Mouse (Mus musculus): ENCODE measurements around the gene Banp. TPM values are rescaled to one million over a fixed set of nuclear protein-coding genes. Genes with fewer than 3 reads are reported as not detected.

The Banp gene
- total and polyA plus RNA-seq, 3 experiments, result 13.1 to 26.9 (median 17.9) TPM

DNA sequence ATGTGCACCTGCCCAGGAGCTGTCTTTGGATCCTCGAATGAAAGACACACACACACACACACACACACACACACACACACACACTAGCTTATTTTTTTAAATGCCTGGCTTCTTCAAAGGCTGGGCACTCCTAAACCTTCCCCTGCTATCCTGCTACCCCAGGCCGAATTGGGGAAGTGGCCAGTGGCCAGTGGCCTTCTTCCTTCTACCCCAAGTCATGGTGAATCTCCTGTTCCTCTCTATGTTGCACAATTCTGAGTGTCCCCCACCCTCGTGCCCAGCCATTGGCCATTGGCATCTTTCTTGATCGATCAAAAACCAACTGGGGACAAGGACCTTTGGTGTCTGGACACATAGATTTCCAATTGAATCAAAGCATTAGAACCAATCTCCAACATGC lies 19.5 kb upstream of the Banp start:
- no peak for TF ChIP-seq CTCF (IDR thresholded peaks at IDR 0.05)
- no peak for TF ChIP-seq EP300 (IDR thresholded peaks at IDR 0.05; ENCODE audit: insufficient read depth, low read depth, low read length)
- no peak for TF ChIP-seq POLR2A (IDR thresholded peaks at IDR 0.05; ENCODE audit: insufficient read depth, low read depth, low read length)
- 71% methylated on average over 4 of the region's 4 CpGs for WGBS
- H3K27ac ChIP-seq, result no peak overlapping the region
- no peak for DNase-seq
- H3K4me1 ChIP-seq (ENCODE audit: control insufficient read depth, insufficient read depth, low read length), result peaks cover 1% of the 10 kb centered on the region; the same call in 1 of the 2 replicates
- H3K9ac ChIP-seq (ENCODE audit: low read depth, low read length), result no peak overlapping the region
- no peaks in the 10 kb centered on the region for H3K36me3 ChIP-seq (ENCODE audit: control insufficient read depth, insufficient read depth, low read length)
- H3K4me3 ChIP-seq, result no peak overlapping the region
- intact Hi-C loops (cut with DNase I), result no loop called here
- H3K79me2 ChIP-seq (replicated peaks; ENCODE audit: control insufficient read depth, insufficient read depth, low read length), result no peaks in the 10 kb centered on the region
- no peaks in the 10 kb centered on the region for H3K27me3 ChIP-seq (ENCODE audit: control insufficient read depth, insufficient read depth, low read length)

GRCm38 (mm10) chr8:121931571-121931970 lies 18.0 kb upstream of the Banp start:
- intact Hi-C loops (cut with DNase I), result no loop called here
- H3K4me1 ChIP-seq (ENCODE audit: control insufficient read depth, insufficient read depth, low read length), result no peaks in the 10 kb centered on the region; the same call in 1 of the 2 replicates
- no peak overlapping the region for H3K9ac ChIP-seq (ENCODE audit: low read depth, low read length)
- no peaks in the 10 kb centered on the region for H3K36me3 ChIP-seq (ENCODE audit: control insufficient read depth, insufficient read depth, low read length)
- no peak overlapping the region for H3K4me3 ChIP-seq
- 74% methylated on average over 7 of the region's 7 CpGs for WGBS
- TF ChIP-seq POLR2A (IDR thresholded peaks at IDR 0.05; ENCODE audit: insufficient read depth, low read depth, low read length) (no peak), EP300 (IDR thresholded peaks at IDR 0.05; ENCODE audit: insufficient read depth, low read depth, low read length) (no peak), CTCF (IDR thresholded peaks at IDR 0.05) (no peak)
- H3K27ac ChIP-seq, result no peak overlapping the region
- H3K27me3 ChIP-seq (ENCODE audit: control insufficient read depth, insufficient read depth, low read length), result no peaks in the 10 kb centered on the region
- DNase-seq, result no peak
- no peaks in the 10 kb centered on the region for H3K79me2 ChIP-seq (replicated peaks; ENCODE audit: control insufficient read depth, insufficient read depth, low read length)

DNA sequence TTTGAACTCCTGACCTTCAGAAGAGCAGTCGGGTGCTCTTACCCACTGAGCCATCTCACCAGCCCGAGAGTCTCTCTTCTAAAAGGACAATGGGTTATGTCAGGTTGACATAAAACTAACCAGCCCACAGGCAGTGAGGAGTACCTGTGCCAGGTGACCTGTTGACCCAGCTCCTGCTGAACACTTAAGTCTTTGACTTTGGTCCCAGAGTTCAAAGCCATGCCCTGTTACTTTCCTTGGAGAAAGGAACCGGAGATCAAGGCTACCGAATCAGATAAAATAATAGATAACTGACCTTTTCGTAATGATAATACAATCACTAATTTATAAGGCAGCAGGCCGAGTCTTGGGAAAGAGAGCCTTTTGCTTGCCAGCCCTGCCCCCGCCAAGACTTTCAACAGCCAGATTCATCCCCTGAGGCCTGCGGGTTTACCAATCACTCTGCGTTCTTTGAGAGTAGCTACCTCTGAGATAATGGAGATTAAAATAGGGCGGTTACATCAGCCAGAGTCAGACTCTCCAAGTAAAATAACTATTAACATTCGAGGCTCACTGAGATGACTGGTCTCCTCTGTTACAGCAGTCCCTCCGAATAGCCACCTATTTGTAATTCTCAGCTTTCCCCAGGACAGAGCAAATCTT lies 17.4 kb upstream of the Banp start:
- no peak overlapping the region for H3K27ac ChIP-seq
- H3K27me3 ChIP-seq (ENCODE audit: control insufficient read depth, insufficient read depth, low read length), result no peaks in the 10 kb centered on the region
- H3K4me1 ChIP-seq (ENCODE audit: control insufficient read depth, insufficient read depth, low read length), result no peaks in the 10 kb centered on the region; the same call in 1 of the 2 replicates
- 69% methylated on average over 12 of the region's 12 CpGs for WGBS
- no peaks in the 10 kb centered on the region for H3K79me2 ChIP-seq (replicated peaks; ENCODE audit: control insufficient read depth, insufficient read depth, low read length)
- H3K4me3 ChIP-seq, result no peak overlapping the region
- TF ChIP-seq POLR2A (IDR thresholded peaks at IDR 0.05; ENCODE audit: insufficient read depth, low read depth, low read length) (no peak), EP300 (IDR thresholded peaks at IDR 0.05; ENCODE audit: insufficient read depth, low read depth, low read length) (no peak), CTCF (IDR thresholded peaks at IDR 0.05) (no peak)
- H3K36me3 ChIP-seq (ENCODE audit: control insufficient read depth, insufficient read depth, low read length), result no peaks in the 10 kb centered on the region
- no peak overlapping the region for H3K9ac ChIP-seq (ENCODE audit: low read depth, low read length)
- intact Hi-C loops (cut with DNase I), result no loop called here
- peak in 1 of 2 experiments; percentile 50 for DNase-seq

GRCm38 (mm10) chr8:121932668-121933520 lies 16.7 kb upstream of the Banp start:
- 84% methylated on average over 14 of the region's 14 CpGs for WGBS
- H3K79me2 ChIP-seq (replicated peaks; ENCODE audit: control insufficient read depth, insufficient read depth, low read length), result no peaks in the 10 kb centered on the region
- no peak overlapping the region for H3K9ac ChIP-seq (ENCODE audit: low read depth, low read length)
- no peak for TF ChIP-seq CTCF (IDR thresholded peaks at IDR 0.05)
- TF ChIP-seq POLR2A (IDR thresholded peaks at IDR 0.05; ENCODE audit: insufficient read depth, low read depth, low read length), result no peak
- no peaks in the 10 kb centered on the region for H3K27me3 ChIP-seq (ENCODE audit: control insufficient read depth, insufficient read depth, low read length)
- H3K36me3 ChIP-seq (ENCODE audit: control insufficient read depth, insufficient read depth, low read length), result no peaks in the 10 kb centered on the region
- no peak overlapping the region for H3K4me3 ChIP-seq
- H3K4me1 ChIP-seq (ENCODE audit: control insufficient read depth, insufficient read depth, low read length), result no peaks in the 10 kb centered on the region; the same call in 1 of the 2 replicates
- H3K27ac ChIP-seq, result no peak overlapping the region
- DNase-seq, result no peak
- intact Hi-C loops (cut with DNase I), result no loop called here

- Histone ChIP-seq H3K27ac (no peak overlapping the region), H3K36me3 (ENCODE audit: control insufficient read depth, insufficient read depth, low read length) (no peaks in the 10 kb centered on the region), H3K4me1 (ENCODE audit: control insufficient read depth, insufficient read depth, low read length) (no peaks in the 10 kb centered on the region; the same call in 1 of the 2 replicates), H3K27me3 (ENCODE audit: control insufficient read depth, insufficient read depth, low read length) (no peaks in the 10 kb centered on the region), H3K9ac (ENCODE audit: low read depth, low read length) (no peak overlapping the region), H3K4me3 (no peak overlapping the region), H3K79me2 (replicated peaks; ENCODE audit: control insufficient read depth, insufficient read depth, low read length) (no peaks in the 10 kb centered on the region)
- TF ChIP-seq EP300 (IDR thresholded peaks at IDR 0.05; ENCODE audit: insufficient read depth, low read depth, low read length), result no peak
- peak; percentile 81 for TF ChIP-seq CTCF (IDR thresholded peaks at IDR 0.05)
- no peak for TF ChIP-seq POLR2A (IDR thresholded peaks at IDR 0.05; ENCODE audit: insufficient read depth, low read depth, low read length)
- WGBS, result 40% methylated on average over 4 of the region's 4 CpGs
- intact Hi-C loops (cut with DNase I), result no loop called here
- DNase-seq, result peak; percentile 32 to 45
Measured at GRCm38 (mm10) chr8:121934506-121934905, 15.0 kb upstream of the Banp start.

- no peak overlapping the region for H3K9ac ChIP-seq (ENCODE audit: low read depth, low read length)
- H3K4me3 ChIP-seq, result no peak overlapping the region
- H3K27ac ChIP-seq, result no peak overlapping the region
- DNase-seq, result no peak
- intact Hi-C loops (cut with DNase I), result no loop called here
- no peaks in the 10 kb centered on the region for H3K79me2 ChIP-seq (replicated peaks; ENCODE audit: control insufficient read depth, insufficient read depth, low read length)
- no peaks in the 10 kb centered on the region; the same call in 1 of the 2 replicates for H3K4me1 ChIP-seq (ENCODE audit: control insufficient read depth, insufficient read depth, low read length)
- H3K36me3 ChIP-seq (ENCODE audit: control insufficient read depth, insufficient read depth, low read length), result no peaks in the 10 kb centered on the region
- no peaks in the 10 kb centered on the region for H3K27me3 ChIP-seq (ENCODE audit: control insufficient read depth, insufficient read depth, low read length)
- no peak for TF ChIP-seq EP300 (IDR thresholded peaks at IDR 0.05; ENCODE audit: insufficient read depth, low read depth, low read length)
- TF ChIP-seq CTCF (IDR thresholded peaks at IDR 0.05), result no peak
- no peak for TF ChIP-seq POLR2A (IDR thresholded peaks at IDR 0.05; ENCODE audit: insufficient read depth, low read depth, low read length)
Measured at GRCm38 (mm10) chr8:121934923-121935322, 14.6 kb upstream of the Banp start.
